Mouse (Mus musculus): ENCODE measurements at regions not wholly inside any gene's neighbourhood (a gene's known extent, or its start where the extent isn't known, plus 50 kb on each side); places are given as distances from the start of the nearest gene placed in this dataset.

DNA sequence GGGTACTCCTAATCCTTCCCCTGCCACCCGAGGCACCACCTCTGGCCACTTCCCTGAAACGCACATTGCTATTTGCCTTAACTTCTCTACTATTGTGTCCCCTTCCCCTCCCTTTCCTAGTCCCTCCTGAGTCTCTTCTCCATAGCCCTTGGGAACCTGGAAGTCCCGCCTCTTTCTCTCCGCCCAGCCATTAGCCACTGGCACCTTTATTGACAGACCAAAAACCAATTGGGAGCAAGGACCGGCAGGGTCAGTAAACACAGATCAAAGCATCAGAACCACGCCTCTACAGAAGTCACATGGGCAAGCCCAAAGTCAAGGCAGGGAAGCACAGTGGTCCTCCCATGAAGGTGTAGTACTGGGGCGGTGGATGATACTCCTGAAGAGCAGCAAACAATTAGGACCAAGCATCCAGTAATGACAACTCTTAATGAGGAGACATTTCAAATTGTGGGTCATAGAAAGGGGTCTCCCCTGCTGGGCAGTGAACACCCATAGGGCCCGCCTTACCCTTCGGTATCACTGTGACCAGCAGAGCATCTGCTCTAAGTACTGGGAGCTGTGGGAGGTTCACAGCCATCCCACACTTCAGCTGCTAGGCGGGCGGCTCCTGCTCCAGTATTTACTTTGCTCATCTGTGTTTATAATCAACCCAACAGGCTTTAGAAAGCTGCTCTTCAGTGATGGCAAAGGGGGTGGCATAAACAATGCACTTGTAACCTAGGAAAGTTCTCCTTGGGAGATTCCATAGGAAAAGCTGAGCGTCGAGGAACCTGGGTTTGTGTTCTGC lies 226.5 kb upstream of the Mphosph6 start:
- H3K27me3 ChIP-seq = peaks cover 21% of the 10 kb centered on the region
- TF ChIP-seq CTCF (IDR thresholded peaks at IDR 0.05) = no peak
- ATAC-seq (no peak), DNase-seq (ENCODE audit: low read depth, low spot score) (no peak)
- POLR2A ChIA-PET = no interaction called here
- in situ Hi-C loops (cut with MboI; ENCODE audit: low pct_unique_long_range_greater_than_20kb) = no loop called here
- CTCF ChIA-PET = no interaction called here

DNA sequence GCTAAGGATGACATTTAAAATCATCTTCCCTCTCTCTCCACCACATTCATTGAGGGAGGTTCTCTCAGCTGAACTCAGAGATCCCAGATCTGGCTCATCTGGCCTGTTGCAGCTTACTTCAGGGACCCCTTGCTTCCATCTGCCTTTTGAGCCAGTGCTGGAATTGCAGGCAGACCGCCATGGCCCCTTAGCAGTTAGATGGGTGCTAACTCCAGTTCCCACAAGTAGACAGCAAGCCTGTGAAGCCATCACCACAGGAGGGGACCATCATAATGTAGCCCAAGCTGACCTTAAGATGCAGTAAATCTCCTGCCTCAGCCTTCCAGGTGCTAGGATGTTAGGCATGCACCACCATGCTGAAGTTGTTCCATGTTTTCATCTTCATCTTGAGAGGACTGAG lies 221.7 kb upstream of the Mphosph6 start:
- ATAC-seq (no peak), DNase-seq (ENCODE audit: low read depth, low spot score) (no peak)
- ChIA-PET CTCF (no interaction called here), POLR2A (no interaction called here)
- no peak for TF ChIP-seq CTCF (IDR thresholded peaks at IDR 0.05)
- H3K27me3 ChIP-seq = peaks cover 7% of the 10 kb centered on the region
- in situ Hi-C loops (cut with MboI; ENCODE audit: low pct_unique_long_range_greater_than_20kb) = no loop called here

DNA sequence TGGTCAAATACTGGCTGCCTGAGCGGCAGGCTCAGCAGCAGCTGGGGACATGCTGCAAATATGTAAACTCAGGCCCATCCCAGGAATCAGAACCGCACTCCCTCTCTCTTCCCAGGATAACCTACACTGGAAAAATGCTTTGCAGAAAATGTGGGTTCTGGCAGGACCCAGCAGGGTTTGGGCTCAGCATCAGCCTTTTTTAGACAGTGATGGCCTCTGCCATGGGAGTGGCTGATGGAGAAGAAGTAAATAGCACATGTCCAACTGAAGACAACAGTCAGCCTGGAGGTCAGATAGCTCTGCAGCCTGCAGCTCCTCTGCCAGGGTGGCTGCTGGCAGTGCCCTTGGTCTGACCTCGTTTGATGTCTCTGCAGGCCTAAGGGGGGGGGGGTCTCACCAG lies 220.2 kb upstream of the Mphosph6 start:
- in situ Hi-C loops (cut with MboI; ENCODE audit: low pct_unique_long_range_greater_than_20kb) = no loop called here
- no peak for TF ChIP-seq CTCF (IDR thresholded peaks at IDR 0.05)
- ChIA-PET CTCF (no interaction called here), POLR2A (no interaction called here)
- DNase-seq (ENCODE audit: low read depth, low spot score) (no peak), ATAC-seq (no peak)
- peaks cover 7% of the 10 kb centered on the region for H3K27me3 ChIP-seq

DNA sequence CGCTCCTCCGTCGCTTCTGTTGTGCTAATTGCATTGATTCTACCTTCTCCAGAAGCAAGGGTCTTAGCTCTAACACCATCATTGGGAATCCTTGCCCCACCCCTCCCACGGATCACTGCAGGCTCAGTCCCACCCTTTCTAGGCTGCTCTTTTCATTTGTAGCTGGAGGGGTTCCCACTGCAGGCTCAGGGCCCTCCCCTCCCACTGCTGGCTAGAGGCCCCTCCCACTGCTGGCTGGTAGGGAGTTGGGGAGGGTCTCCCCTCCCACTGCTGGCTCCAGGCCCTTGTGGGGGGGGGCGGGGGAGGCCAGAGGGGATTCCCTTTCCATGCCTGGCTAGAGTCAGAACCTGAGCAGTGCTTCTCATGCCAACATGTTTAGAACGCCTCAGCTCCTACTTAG lies 215.5 kb upstream of the Mphosph6 start:
- peaks cover 6% of the 10 kb centered on the region for H3K27me3 ChIP-seq
- ChIA-PET CTCF (no interaction called here), POLR2A (interaction anchor here (0.6 kb wide), 1 partner anchor 24 kb away, joined by 3 read pairs; no protein-coding TSS in a partner anchor)
- ATAC-seq (no peak), DNase-seq (ENCODE audit: low read depth, low spot score) (no peak)
- no peak for TF ChIP-seq CTCF (IDR thresholded peaks at IDR 0.05)
- in situ Hi-C loops (cut with MboI; ENCODE audit: low pct_unique_long_range_greater_than_20kb) = no loop called here

DNA sequence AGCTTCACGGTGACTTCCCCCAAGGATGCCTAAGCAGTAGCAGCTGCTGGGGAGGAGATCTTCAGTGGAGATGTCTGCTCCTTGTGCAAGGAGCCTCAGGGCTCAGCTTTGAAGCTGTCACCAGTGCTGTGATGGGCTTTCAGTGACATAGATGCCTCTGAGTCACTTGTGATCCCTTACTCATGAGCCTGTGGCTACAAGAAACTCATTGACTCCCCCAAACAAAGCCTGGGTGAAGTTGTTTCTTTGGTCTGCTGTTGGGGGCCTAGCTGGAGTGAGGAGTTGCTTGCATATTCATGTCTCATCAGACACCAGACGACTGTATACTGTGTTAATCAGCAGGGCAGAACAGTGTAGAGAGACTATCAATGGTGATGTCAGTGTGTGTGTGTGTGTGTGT lies 203.4 kb upstream of the Mphosph6 start:
- DNase-seq (ENCODE audit: low read depth, low spot score) = no peak
- ChIA-PET CTCF (no interaction called here), POLR2A (no interaction called here)
- no peak for TF ChIP-seq CTCF (IDR thresholded peaks at IDR 0.05)
- in situ Hi-C loops (cut with MboI; ENCODE audit: low pct_unique_long_range_greater_than_20kb) = no loop called here
- ATAC-seq = no peak
- peaks cover 18% of the 10 kb centered on the region for H3K27me3 ChIP-seq

DNA sequence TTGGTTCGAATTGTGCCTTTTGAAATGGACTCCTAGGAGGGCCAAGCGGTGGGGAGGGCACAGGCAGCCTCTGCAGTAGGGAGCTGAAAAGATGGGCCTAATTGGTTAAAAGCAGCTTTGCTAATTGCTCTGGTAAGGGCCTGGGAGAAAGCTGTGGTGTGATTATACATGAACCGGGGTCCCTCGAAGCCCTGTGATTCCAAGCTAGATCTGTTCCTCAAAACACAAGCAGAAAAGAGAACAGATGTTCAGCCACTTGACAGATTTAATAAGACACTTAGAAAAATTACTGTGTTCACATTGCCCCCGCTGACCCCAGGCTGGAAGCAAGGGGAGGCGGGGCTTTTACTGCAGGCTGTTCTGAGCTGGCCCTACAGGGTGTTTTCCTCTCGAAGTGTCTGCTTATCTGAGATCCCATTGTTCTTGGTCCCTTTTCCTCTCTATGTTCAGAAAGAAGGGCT lies 202.7 kb upstream of the Mphosph6 start:
- CTCF ChIA-PET = no interaction called here
- ATAC-seq = no peak
- in situ Hi-C loops (cut with MboI; ENCODE audit: low pct_unique_long_range_greater_than_20kb) = no loop called here
- no peak for TF ChIP-seq CTCF (IDR thresholded peaks at IDR 0.05)
- POLR2A ChIA-PET = no interaction called here
- DNase-seq (ENCODE audit: low read depth, low spot score) = no peak
- peaks cover 18% of the 10 kb centered on the region for H3K27me3 ChIP-seq

DNA sequence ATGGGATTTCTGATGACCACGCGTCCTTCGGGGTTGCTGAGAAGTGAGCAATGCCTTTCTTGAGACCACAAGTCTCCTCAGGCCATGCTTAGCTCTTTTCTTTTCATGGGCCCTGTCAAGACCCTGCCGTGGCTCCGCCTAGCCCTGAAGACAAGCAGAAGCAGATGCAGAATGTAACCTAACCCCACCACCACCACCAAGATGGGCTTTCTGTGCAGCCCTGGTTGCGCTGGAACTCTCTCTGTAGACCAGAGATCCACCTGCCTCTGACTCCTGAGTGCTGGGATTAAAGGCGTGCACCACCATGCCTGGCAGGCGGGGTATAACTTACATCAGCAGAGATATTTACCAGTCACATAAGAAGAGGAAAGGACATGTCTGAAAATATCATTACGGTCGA lies 199.4 kb upstream of the Mphosph6 start:
- POLR2A ChIA-PET = no interaction called here
- H3K27me3 ChIP-seq = peaks cover 16% of the 10 kb centered on the region
- no peak for DNase-seq (ENCODE audit: low read depth, low spot score)
- CTCF ChIA-PET = no interaction called here
- in situ Hi-C loops (cut with MboI; ENCODE audit: low pct_unique_long_range_greater_than_20kb) = no loop called here
- no peak for ATAC-seq
- TF ChIP-seq CTCF (IDR thresholded peaks at IDR 0.05) = no peak

DNA sequence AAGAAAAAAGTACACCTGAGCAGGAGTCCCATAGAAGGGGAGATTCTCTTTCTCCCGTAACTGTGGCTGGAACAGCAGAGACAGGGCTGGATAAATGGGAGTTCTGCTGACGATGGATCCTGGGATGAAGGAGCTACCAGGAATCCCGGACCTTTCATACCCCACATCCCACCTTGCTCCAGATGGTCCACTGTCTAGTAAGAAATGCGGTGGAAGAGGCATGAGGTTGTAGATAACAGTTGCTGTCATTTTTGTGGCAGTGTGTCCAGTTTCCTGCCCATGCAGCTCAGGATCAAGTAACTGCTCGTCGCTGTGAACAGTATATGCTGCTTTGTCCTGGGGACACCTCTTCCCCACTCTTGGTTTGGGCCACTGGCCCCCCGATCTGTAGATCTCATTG lies 190.1 kb upstream of the Mphosph6 start:
- CTCF ChIA-PET = no interaction called here
- TF ChIP-seq CTCF (IDR thresholded peaks at IDR 0.05) = no peak
- H3K27me3 ChIP-seq = peaks cover 30% of the 10 kb centered on the region
- in situ Hi-C loops (cut with MboI; ENCODE audit: low pct_unique_long_range_greater_than_20kb) = no loop called here
- DNase-seq (ENCODE audit: low read depth, low spot score) (no peak), ATAC-seq (no peak)
- POLR2A ChIA-PET = no interaction called here

DNA sequence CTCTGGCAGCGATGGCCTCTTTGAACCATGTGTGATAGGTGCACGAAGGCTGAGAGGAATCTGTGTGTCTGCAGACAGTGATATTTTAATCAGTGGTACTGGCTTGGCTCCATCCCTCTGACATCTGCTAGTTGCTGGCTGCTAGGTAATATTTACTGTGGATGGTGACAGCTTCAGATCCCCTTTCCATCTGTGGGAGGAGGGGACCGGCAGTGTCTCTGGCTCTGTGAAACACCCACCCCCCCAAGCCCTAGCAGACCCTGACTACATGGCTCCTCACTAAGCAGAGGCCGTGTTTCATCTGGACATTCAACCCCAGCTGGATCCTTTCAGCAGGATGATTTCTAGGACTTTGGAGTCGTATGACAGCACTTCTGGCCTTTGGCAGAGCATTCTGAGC lies 187.0 kb upstream of the Mphosph6 start:
- CTCF ChIA-PET = no interaction called here
- TF ChIP-seq CTCF (IDR thresholded peaks at IDR 0.05) = no peak
- in situ Hi-C loops (cut with MboI; ENCODE audit: low pct_unique_long_range_greater_than_20kb) = no loop called here
- POLR2A ChIA-PET = no interaction called here
- no peak for ATAC-seq
- peaks cover 25% of the 10 kb centered on the region for H3K27me3 ChIP-seq
- no peak for DNase-seq (ENCODE audit: low read depth, low spot score)

DNA sequence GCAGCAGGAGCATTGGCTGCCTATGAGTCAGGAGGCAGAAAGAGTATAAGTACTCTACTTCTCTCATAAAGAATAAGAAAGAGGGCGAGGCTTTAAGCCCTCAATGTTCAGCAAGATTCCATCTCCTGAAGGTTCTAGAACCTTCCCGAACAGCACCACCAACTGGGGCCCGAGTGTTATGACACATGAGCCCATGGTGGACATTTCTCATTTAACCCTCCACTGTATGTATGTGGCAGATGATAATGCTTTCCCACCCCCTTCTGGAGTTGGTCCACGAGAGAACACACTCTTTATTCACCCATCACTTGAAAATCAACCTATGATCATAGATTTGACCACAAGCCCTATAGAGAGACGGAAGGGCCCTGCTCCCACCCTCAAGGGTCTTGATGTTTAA lies 166.6 kb upstream of the Mphosph6 start:
- peaks cover 14% of the 10 kb centered on the region for H3K27me3 ChIP-seq
- in situ Hi-C loops (cut with MboI; ENCODE audit: low pct_unique_long_range_greater_than_20kb) = no loop called here
- peak; percentile 7 for TF ChIP-seq CTCF (IDR thresholded peaks at IDR 0.05)
- POLR2A ChIA-PET = no interaction called here
- no peak for DNase-seq (ENCODE audit: low read depth, low spot score)
- CTCF ChIA-PET = no interaction called here
- no peak for ATAC-seq

DNA sequence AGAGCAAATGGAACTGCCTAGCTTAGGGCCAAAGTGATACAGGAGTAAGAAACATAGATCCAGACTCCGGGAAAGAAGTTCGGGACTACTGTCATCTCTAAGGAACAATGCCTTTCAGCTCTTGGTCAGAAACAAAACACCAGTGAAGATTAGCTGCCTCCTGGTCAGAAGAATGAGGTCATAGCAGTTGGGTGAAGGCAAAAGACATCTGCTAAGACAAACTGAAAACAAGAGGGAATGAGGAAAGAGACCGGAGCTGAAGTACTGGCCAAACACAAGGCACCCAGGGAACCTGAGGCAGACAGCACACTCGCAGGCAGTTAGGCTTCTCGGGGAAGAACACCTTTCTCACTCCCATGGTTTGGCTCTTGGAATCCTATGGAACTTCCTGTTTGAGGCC lies 164.8 kb upstream of the Mphosph6 start:
- in situ Hi-C loops (cut with MboI; ENCODE audit: low pct_unique_long_range_greater_than_20kb) = no loop called here
- DNase-seq (ENCODE audit: low read depth, low spot score) = no peak
- no peak for TF ChIP-seq CTCF (IDR thresholded peaks at IDR 0.05)
- POLR2A ChIA-PET = no interaction called here
- peaks cover 8% of the 10 kb centered on the region for H3K27me3 ChIP-seq
- no peak for ATAC-seq
- CTCF ChIA-PET = no interaction called here

DNA sequence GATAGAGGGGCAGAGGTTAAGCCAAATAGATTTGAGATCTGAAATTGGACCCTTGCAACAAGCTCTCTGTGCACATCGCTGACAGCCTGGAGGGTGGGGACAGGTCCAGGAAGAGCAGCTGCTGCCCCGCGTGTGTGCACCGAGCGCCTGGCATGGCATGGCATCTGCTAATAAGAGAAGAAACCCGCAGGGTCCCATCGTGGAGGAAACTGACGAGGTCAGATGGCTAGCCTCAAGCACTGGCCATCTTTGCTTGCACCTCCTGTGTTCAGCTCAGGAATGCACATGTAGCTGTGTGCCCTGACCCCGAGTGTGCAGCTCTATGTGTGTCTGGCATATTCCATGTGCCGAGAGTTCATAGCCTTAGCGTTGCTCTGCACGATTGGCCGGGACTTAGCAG lies 161.7 kb upstream of the Mphosph6 start:
- DNase-seq (ENCODE audit: low read depth, low spot score) (no peak), ATAC-seq (no peak)
- TF ChIP-seq CTCF (IDR thresholded peaks at IDR 0.05) = no peak
- in situ Hi-C loops (cut with MboI; ENCODE audit: low pct_unique_long_range_greater_than_20kb) = no loop called here
- H3K27me3 ChIP-seq = peaks cover 3% of the 10 kb centered on the region
- POLR2A ChIA-PET = no interaction called here
- CTCF ChIA-PET = no interaction called here
